Mouse (Mus musculus) midbrain, embryonic 11.5 days (tissue): ENCODE measurements around the gene Vars. TPM values are rescaled to one million over a fixed set of nuclear protein-coding genes. Genes with fewer than 3 reads are reported as not detected.

Experiments
- ATAC-seq: fragments of 200-750 bp; cut with Nextera tagmentation; 2 replicates; pipeline ENCODE4 v1.8.0; 2017; ENCODE audit warnings: moderate TSS enrichment, moderate library complexity; ENCODE audit not compliant: low FRiP score
- DNase-seq: peaks from one replicate; pipeline ENCODE4 v3.0.0; 2015; ENCODE audit warnings: low spot score; ENCODE audit errors: missing footprints
- H3K27ac ChIP-seq: fragments of 300-500 bp; sonication (generic); 2 replicates; pipeline ENCODE4 v1.5.1; 2014; ENCODE audit warnings: low read depth, low read length
- H3K27me3 ChIP-seq: fragments of 300-500 bp; sonication (generic); 2 replicates; pipeline ENCODE4 v1.6.1; 2014; ENCODE audit warnings: mild to moderate bottlenecking, low read length, moderate library complexity, mixed read lengths; ENCODE audit not compliant: control insufficient read depth, insufficient read depth
- H3K36me3 ChIP-seq: fragments of 300-500 bp; sonication (generic); 2 replicates; pipeline ENCODE4 v1.6.1; 2014; ENCODE audit warnings: mild to moderate bottlenecking, low read length, moderate library complexity, mixed read lengths; ENCODE audit not compliant: control insufficient read depth, insufficient read depth
- H3K4me1 ChIP-seq: fragments of 300-500 bp; sonication (generic); 2 replicates; pipeline ENCODE4 v1.6.1; 2014; ENCODE audit warnings: low read length; ENCODE audit not compliant: control insufficient read depth, insufficient read depth
- H3K4me2 ChIP-seq: fragments of 300-500 bp; sonication (generic); 2 replicates; pipeline ENCODE4 v1.6.1; 2014; ENCODE audit warnings: mild to moderate bottlenecking, moderate library complexity
- H3K4me3 ChIP-seq: fragments of 300-500 bp; sonication (generic); 2 replicates; pipeline ENCODE4 v1.5.1; 2014; ENCODE audit warnings: low read depth, low read length
- H3K9ac ChIP-seq: fragments of 300-500 bp; sonication (generic); 2 replicates; pipeline ENCODE4 v1.6.1; 2014; ENCODE audit warnings: low read length
- H3K9me3 ChIP-seq: fragments of 300-500 bp; sonication (generic); 2 replicates; pipeline ENCODE4 v1.6.1; 2016; ENCODE audit warnings: low read length; ENCODE audit not compliant: control insufficient read depth
- WGBS: fragments of 180-500 bp; shearing (Covaris S2); extraction: QIAGEN DNeasy Blood & Tissue Kit; methylation state at CpG from one replicate; pipeline ENCODE4 v1.1.7; 2014; 5-methylcytosine and 5-hydroxymethylcytosine counted together
- polyA plus RNA-seq: library from polyadenylated mRNA; unstranded; fragments of >200 nt; fragmentation: Nextera tagmentation; extraction: Ambion mirVana; gene quantifications from 2 replicates; pipeline ENCODE4 v1.2.1, GENCODE M21; 2014

Vars gene
- polyA plus RNA-seq, 1 experiment from 2014 or later: 81.2 TPM

DNA sequence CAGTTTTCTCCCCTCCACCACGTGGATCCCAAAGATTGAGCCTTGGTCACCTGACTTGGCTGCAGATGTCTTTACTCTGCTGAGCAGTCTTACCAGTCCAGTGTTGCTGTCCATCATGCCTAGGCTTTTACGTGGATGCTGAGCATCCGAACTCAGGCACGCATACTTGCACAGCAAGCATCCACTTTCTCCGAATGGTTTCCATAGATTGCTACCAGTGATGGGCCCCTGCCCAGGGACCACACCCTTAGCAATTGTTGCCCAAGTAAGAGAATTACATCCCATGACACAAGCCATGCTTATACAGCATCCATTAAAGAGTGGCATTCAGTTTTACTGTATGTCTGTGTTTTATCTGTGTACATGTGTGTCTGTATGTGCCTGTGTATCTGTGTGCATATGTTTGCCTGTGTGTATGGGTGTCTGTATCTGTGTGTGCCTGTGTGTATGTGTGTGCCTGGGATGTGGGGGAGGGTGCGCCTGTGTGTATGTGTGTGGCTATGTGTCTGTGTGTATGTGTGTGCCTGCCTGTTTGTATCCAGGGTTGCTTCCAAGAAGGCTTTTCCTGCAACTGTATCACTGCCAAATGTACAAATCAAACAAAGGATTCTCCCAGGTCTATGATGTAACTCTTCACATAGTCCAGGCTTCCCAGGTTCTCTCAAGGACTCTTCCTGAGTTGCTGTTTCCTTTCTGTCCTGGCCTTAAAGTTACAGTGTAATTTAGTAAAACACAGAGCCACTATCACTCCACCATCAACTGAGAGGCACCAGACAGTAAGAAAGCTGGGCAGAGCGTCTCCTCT, 55.1 kb downstream of the Vars start:
- Histone ChIP-seq H3K9me3 (no peaks in the 10 kb centered on the region), H3K4me3 (no peak overlapping the region), H3K4me1 (peaks cover 27% of the 10 kb centered on the region), H3K27ac (no peak overlapping the region), H3K4me2 (no peak overlapping the region), H3K27me3 (no peaks in the 10 kb centered on the region), H3K36me3 (peaks cover 18% of the 10 kb centered on the region), H3K9ac (no peak overlapping the region)
- ATAC-seq: no peak
- no peak for DNase-seq
- WGBS: 93% methylated on average over 7 of the region's 7 CpGs

DNA sequence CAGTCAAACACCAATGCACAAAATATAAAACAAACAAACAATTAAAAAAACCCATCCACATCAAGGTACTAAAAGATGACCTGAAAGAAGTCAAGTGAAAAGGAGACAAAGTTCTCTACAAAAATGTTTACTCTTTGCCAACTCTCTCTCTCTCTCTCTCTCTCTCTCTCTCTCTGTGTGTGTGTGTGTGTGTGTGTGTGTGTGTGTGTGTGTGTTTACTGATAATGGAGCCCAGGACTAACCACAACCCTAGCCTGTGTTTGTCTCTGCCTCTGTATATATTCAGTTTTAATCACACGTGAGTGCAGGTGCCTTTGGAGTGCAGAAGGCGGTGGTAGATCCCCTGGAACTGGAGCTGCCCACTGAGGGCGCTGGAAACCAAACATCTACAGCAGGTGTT, 56.3 kb downstream of the Vars start:
- DNase-seq (no peak), ATAC-seq (no peak)
- peaks cover 19% of the 10 kb centered on the region for H3K4me1 ChIP-seq
- no peak overlapping the region for H3K4me3 ChIP-seq
- H3K9me3 ChIP-seq: no peaks in the 10 kb centered on the region
- no peak overlapping the region for H3K9ac ChIP-seq
- no peak overlapping the region for H3K4me2 ChIP-seq
- 81% methylated on average over 3 of the region's 3 CpGs for WGBS
- no peaks in the 10 kb centered on the region for H3K27me3 ChIP-seq
- H3K36me3 ChIP-seq: peaks cover 26% of the 10 kb centered on the region
- H3K27ac ChIP-seq: no peak overlapping the region

GRCm38 (mm10) chr17:35058316-35058715, 57.5 kb downstream of the Vars start:
- Histone ChIP-seq H3K4me3 (no peak overlapping the region; the same call in 1 of the 2 replicates), H3K4me2 (no peak overlapping the region; the same call in 1 of the 2 replicates), H3K27me3 (no peaks in the 10 kb centered on the region), H3K9ac (peak overlapping the region; percentile 98), H3K9me3 (no peaks in the 10 kb centered on the region), H3K36me3 (peaks cover 24% of the 10 kb centered on the region), H3K4me1 (peaks cover 16% of the 10 kb centered on the region), H3K27ac (peak overlapping the region; percentile 95)
- ATAC-seq: peak; percentile 5; the same call in 1 of the 2 replicates
- DNase-seq: no peak
- WGBS: 73% methylated on average over 9 of the region's 9 CpGs

DNA sequence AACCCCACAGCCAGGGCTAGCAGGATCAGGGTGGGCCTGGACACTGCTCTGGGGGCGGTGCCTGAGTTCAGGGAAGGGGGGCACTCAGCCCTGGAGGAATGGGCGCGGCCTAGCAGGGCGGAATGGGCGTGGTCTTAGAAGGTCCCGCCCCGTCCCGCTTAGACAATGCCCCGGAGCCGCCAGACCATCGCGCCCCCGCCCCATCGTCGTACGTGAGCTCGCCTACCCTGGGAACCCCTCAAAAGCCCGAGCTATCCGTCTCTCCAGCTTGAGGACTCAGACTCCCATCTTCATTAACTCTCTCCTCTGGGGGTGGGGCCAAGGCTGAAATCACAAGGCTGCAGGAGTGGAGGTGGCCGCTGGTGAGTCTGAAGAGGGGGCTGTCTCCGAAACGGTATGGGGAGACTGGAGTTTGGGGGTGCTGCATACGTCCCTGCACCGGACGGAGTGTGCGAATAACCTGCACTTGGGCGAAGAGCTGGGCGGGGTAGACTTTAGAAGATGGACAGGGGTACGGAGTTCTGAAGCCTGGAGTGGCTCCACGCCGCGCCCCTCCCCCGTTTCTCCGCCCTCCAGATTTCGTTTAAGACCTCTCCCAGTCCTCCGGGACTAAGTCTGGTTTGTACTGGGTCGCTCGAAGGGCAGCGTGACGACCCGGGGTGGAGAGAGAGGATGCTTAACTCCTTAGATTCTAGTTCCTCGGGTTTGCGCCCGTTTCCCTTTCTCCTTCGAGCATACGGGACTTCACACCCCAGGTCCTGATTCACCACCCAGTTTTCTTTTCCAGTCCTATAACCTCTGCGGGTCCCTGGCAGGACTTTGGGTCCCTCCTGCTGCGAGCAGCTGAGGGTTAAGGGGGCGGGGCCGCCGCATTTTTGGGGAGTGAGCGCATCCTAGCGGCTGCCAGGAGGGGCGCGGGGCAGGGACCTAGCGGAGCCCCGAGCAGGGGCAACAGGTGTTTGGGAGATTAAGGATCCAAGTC, 58.4 kb downstream of the Vars start, which contains the start of gene Ddah2:
TSS of gene Ddah2 (plus strand) at position 125 of the 982 bp plus-strand sequence.
- Histone ChIP-seq H3K27me3 (no peaks in the 10 kb centered on the region), H3K9me3 (no peaks in the 10 kb centered on the region), H3K4me2 (peak within 1 kb of the TSS; percentile 77), H3K4me3 (peak within 1 kb of the TSS; percentile 84), H3K36me3 (peaks cover 18% of the 10 kb centered on the region), H3K27ac (peak within 1 kb of the TSS; percentile 95), H3K4me1 (peaks cover 16% of the 10 kb centered on the region), H3K9ac (peak within 1 kb of the TSS; percentile 98)
- DNase-seq (peak; percentile 99), ATAC-seq (peak; percentile 96)
- under 1% methylated on average over 57 of the region's 57 CpGs for WGBS

- H3K9ac ChIP-seq: peak overlapping the region; percentile 98
- WGBS: 22% methylated on average over 14 of the region's 14 CpGs
- ATAC-seq (peak; percentile 10; the same call in 1 of the 2 replicates), DNase-seq (no peak)
- peak overlapping the region; percentile 84 for H3K4me3 ChIP-seq
- peak overlapping the region; percentile 77 for H3K4me2 ChIP-seq
- H3K9me3 ChIP-seq: no peaks in the 10 kb centered on the region
- peaks cover 22% of the 10 kb centered on the region for H3K4me1 ChIP-seq
- no peaks in the 10 kb centered on the region for H3K27me3 ChIP-seq
- H3K36me3 ChIP-seq: peaks cover 16% of the 10 kb centered on the region
- H3K27ac ChIP-seq: no peak overlapping the region
Observed at GRCm38 (mm10) chr17:35060071-35060470, 59.3 kb downstream of the Vars start.

GRCm38 (mm10) chr17:35060737-35061297, 60.0 kb downstream of the Vars start:
- peak overlapping the region; percentile 84 for H3K4me3 ChIP-seq
- peaks cover 4% of the 10 kb centered on the region; the same call in 1 of the 2 replicates for H3K27me3 ChIP-seq
- H3K36me3 ChIP-seq: peaks cover 13% of the 10 kb centered on the region
- H3K4me1 ChIP-seq: peaks cover 29% of the 10 kb centered on the region
- H3K9me3 ChIP-seq: no peaks in the 10 kb centered on the region
- DNase-seq: no peak
- H3K9ac ChIP-seq: peak overlapping the region; percentile 98; the same call in 1 of the 2 replicates
- peak overlapping the region; percentile 77 for H3K4me2 ChIP-seq
- WGBS: 60% methylated on average over 22 of the region's 22 CpGs
- ATAC-seq: no peak
- no peak overlapping the region for H3K27ac ChIP-seq

DNA sequence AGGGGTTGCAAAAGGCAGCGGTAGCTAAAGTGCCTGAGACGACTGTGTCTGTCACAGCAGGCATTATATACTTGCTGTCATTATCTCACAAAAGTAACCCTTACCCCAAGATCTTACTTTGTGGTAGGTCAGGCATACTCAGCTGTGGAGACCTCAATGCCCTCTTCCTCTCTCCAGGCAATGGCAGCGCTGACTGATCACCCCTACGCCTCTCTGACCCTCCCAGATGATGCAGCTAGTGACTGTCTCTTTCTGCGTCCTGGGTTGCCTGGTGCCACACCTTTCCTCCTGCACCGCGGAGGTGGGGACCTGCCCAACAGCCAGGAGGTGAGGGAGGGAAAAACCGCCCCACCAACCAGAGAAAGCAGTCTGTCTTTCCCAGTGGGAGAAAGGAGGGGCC, 60.5 kb downstream of the Vars start:
- ATAC-seq (no peak), DNase-seq (no peak)
- H3K27ac ChIP-seq: no peak overlapping the region
- H3K4me1 ChIP-seq: peaks cover 30% of the 10 kb centered on the region
- no peak overlapping the region for H3K4me3 ChIP-seq
- H3K36me3 ChIP-seq: peaks cover 11% of the 10 kb centered on the region; the same call in 1 of the 2 replicates
- no peaks in the 10 kb centered on the region for H3K9me3 ChIP-seq
- H3K9ac ChIP-seq: 0 out of 2 replicates have a peak overlapping the region, but pooled peaks have one; percentile 13
- peaks cover 5% of the 10 kb centered on the region; the same call in 1 of the 2 replicates for H3K27me3 ChIP-seq
- H3K4me2 ChIP-seq: no peak overlapping the region
- WGBS: 85% methylated on average over 8 of the region's 8 CpGs

- H3K27ac ChIP-seq: no peak overlapping the region
- peaks cover 8% of the 10 kb centered on the region; the same call in 1 of the 2 replicates for H3K36me3 ChIP-seq
- peaks cover 11% of the 10 kb centered on the region for H3K27me3 ChIP-seq
- WGBS: 93% methylated on average over 3 of the region's 3 CpGs
- H3K4me2 ChIP-seq: no peak overlapping the region
- H3K9ac ChIP-seq: no peak overlapping the region
- no peak for ATAC-seq
- H3K4me1 ChIP-seq: peaks cover 27% of the 10 kb centered on the region
- H3K4me3 ChIP-seq: no peak overlapping the region
- no peaks in the 10 kb centered on the region for H3K9me3 ChIP-seq
- DNase-seq: no peak
Observed at GRCm38 (mm10) chr17:35063466-35063865, 62.7 kb downstream of the Vars start.
